Mouse (Mus musculus) ES-E14 (cell line): ENCODE data around the gene Chst14. TPM values are rescaled to one million over a fixed set of nuclear protein-coding genes. Genes with fewer than 3 reads are reported as not detected.

ENCODE experiments used
- DNase-seq: peaks from one replicate; pipeline ENCODE4 v3.0.0-alpha.2; 2013; ENCODE audit warnings: low read depth, low spot score
- H3K27ac ChIP-seq: 2 replicates; pipeline ENCODE4 v1.5.1; 2012; ENCODE audit warnings: low read depth, mild to moderate bottlenecking, low read length, moderate library complexity, mixed read lengths; ENCODE audit not compliant: poor library complexity, insufficient read depth, severe bottlenecking
- H3K36me3 ChIP-seq: 2 replicates; pipeline ENCODE4 v1.6.1; 2012; ENCODE audit warnings: mild to moderate bottlenecking, low read length, moderate library complexity, mixed read lengths; ENCODE audit not compliant: control insufficient read depth, poor library complexity, insufficient read depth, severe bottlenecking
- H3K4me1 ChIP-seq, 2 experiments: fragments of 150-350 bp in 1 of 2; sonication (generic) in 1 of 2; 2 replicates each; pipeline ENCODE4 v1.6.1; 2012; ENCODE audit warnings: low read length in 2 of 2, mild to moderate bottlenecking in 1 of 2, mixed read lengths in 1 of 2; ENCODE audit not compliant: control insufficient read depth in 2 of 2, insufficient read depth in 2 of 2, poor library complexity in 1 of 2
- H3K4me3 ChIP-seq, 2 experiments: fragments of 150-350 bp in 1 of 2; sonication (generic) in 1 of 2; 2 replicates each; pipeline ENCODE4 v1.5.1; 2012; ENCODE audit warnings: low read length in 2 of 2, low read depth in 1 of 2, mild to moderate bottlenecking in 1 of 2, mixed read lengths in 1 of 2; ENCODE audit not compliant: insufficient read depth in 1 of 2, poor library complexity in 1 of 2, severe bottlenecking in 1 of 2
- H3K9ac ChIP-seq: 2 replicates; pipeline ENCODE4 v1.6.1; 2012; ENCODE audit warnings: low read depth, mild to moderate bottlenecking, low read length, mixed read lengths; ENCODE audit not compliant: poor library complexity, insufficient read depth, severe bottlenecking
- H3K9me3 ChIP-seq: fragments of 150-350 bp; sonication (generic); 2 replicates; pipeline ENCODE4 v1.6.1; 2012; ENCODE audit warnings: low read depth, mild to moderate bottlenecking, low read length; ENCODE audit not compliant: control insufficient read depth, insufficient read depth
- CHD2 ChIP-seq: IDR thresholded peaks from 2 replicates; pipeline ENCODE4 v1.6.1; 2014; ENCODE audit warnings: mild to moderate bottlenecking, low read depth, low read length, inconsistent platforms
- HCFC1 ChIP-seq: IDR thresholded peaks from 2 replicates; pipeline ENCODE4 v1.6.1; 2012; ENCODE audit warnings: low read length, inconsistent platforms, borderline replicate concordance; ENCODE audit not compliant: insufficient read depth
- MAFK ChIP-seq: IDR thresholded peaks from 2 replicates; pipeline ENCODE4 v1.6.1; 2014; ENCODE audit warnings: mild to moderate bottlenecking, low read depth, low read length, inconsistent platforms; ENCODE audit not compliant: insufficient read depth
- ZC3H11A ChIP-seq: IDR thresholded peaks from 2 replicates; pipeline ENCODE4 v1.6.1; 2012; ENCODE audit warnings: low read depth, mild to moderate bottlenecking, inconsistent platforms, low read length, borderline replicate concordance
- ZNF384 ChIP-seq: IDR thresholded peaks from 2 replicates; pipeline ENCODE4 v1.6.1; 2012; ENCODE audit warnings: low read depth, low read length, inconsistent platforms
- in situ Hi-C, 2 experiments: fragments of 600-800 bp; cut with MboI; formaldehyde crosslinking; loops; one replicate each; pipeline ENCODE4 v1.15.1; 2025; ENCODE audit warnings: low sequenced_read_pairs in 2 of 2, inconsistent platforms in 1 of 2; ENCODE audit not compliant: unreplicated experiment in 2 of 2
- total RNA-seq: library from RNA; depleted of rRNA; stranded (reverse); fragments of 300-350 nt; gene quantifications from 2 replicates; pipeline ENCODE4 v1.2.3, GENCODE M21; 2012

Gene Chst14
- total RNA-seq, 1 experiment, result 8.3 TPM

GRCm38 (mm10) chr2:118961546-118961945 is 35.2 kb downstream of the Chst14 start:
- no peak for DNase-seq
- TF ChIP-seq MAFK (no peak), HCFC1 (no peak), ZNF384 (no peak), ZC3H11A (no peak), CHD2 (no peak)
- Histone ChIP-seq H3K4me1 (no peaks in the 10 kb centered on the region), H3K36me3 (no peaks in the 10 kb centered on the region), H3K9ac (no peak overlapping the region), H3K9me3 (no peaks in the 10 kb centered on the region), H3K27ac (no peak overlapping the region), H3K4me3 (no peak overlapping the region)
- in situ Hi-C loops, result no loop called here

DNA sequence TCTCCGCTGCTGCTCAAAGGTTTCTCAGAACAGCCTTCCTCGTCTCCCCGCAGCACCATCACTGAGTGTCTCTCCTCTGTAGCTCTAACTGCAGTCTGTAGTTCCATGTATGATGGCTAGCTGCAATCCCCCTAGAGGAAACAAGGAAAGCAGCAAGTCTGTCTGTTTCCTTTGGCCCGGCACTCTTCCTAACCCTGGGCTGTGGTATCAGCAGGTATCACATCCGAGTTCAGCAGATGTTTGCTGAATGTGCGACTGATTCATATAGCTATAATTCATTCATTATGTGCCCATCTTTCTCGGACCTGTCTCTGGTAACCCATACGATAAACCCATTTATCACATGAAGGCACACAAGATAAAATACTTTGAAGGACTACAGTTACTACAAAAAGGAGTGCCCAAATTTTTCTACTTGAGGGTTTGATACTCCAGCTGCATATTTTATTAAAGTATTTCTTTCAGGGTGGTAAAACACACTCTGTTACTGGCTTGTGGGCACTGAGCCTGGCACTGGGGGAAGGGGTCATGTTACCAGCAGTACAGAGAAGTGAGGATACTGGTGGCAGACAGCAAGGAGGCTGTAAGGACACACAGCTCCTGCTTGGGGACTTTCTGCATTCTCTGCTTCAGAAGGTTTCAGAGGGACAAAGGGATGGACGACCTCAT is 36.8 kb downstream of the Chst14 start:
- H3K4me1 ChIP-seq, result no peaks in the 10 kb centered on the region
- H3K27ac ChIP-seq, result no peak overlapping the region
- no peak overlapping the region for H3K4me3 ChIP-seq
- TF ChIP-seq HCFC1 (no peak), MAFK (no peak), CHD2 (no peak), ZC3H11A (no peak), ZNF384 (no peak)
- in situ Hi-C loops, result no loop called here
- no peak for DNase-seq
- H3K36me3 ChIP-seq, result no peaks in the 10 kb centered on the region
- no peak overlapping the region for H3K9ac ChIP-seq
- H3K9me3 ChIP-seq, result no peaks in the 10 kb centered on the region

- no peaks in the 10 kb centered on the region for H3K4me1 ChIP-seq
- no peaks in the 10 kb centered on the region for H3K9me3 ChIP-seq
- H3K36me3 ChIP-seq, result no peaks in the 10 kb centered on the region
- no peak for TF ChIP-seq HCFC1
- TF ChIP-seq CHD2, result no peak
- TF ChIP-seq MAFK, result no peak
- TF ChIP-seq ZC3H11A, result no peak
- TF ChIP-seq ZNF384, result no peak
- in situ Hi-C loops, result no loop called here
- no peak overlapping the region for H3K27ac ChIP-seq
- H3K4me3 ChIP-seq, result no peak overlapping the region
- H3K9ac ChIP-seq, result no peak overlapping the region
- no peak for DNase-seq
Measured at GRCm38 (mm10) chr2:118963676-118964012, 37.3 kb downstream of the Chst14 start.

GRCm38 (mm10) chr2:118969585-118970147 is 43.4 kb downstream of the Chst14 start:
- in situ Hi-C loops, result no loop called here

More at GRCm38 (mm10) chr2:118969585-118970147, 43.4 kb downstream of the Chst14 start:
- no peak for DNase-seq
- TF ChIP-seq ZNF384, result no peak
- no peak for TF ChIP-seq ZC3H11A
- TF ChIP-seq CHD2, result no peak
- TF ChIP-seq MAFK, result no peak
- no peak for TF ChIP-seq HCFC1
- Histone ChIP-seq H3K36me3 (no peaks in the 10 kb centered on the region), H3K4me3 (no peak overlapping the region), H3K9ac (no peak overlapping the region), H3K4me1 (no peaks in the 10 kb centered on the region), H3K9me3 (no peaks in the 10 kb centered on the region), H3K27ac (no peak overlapping the region)
